Mouse (Mus musculus): Measurements from ENCODE around the gene Rngtt. TPM values are rescaled to one million over a fixed set of nuclear protein-coding genes. Genes with fewer than 3 reads are reported as not detected.

Gene Rngtt
- polyA plus RNA-seq, 1 experiment, result 16.0 TPM

- no peak overlapping the region for H3K4me3 ChIP-seq (replicated peaks; ENCODE audit: control insufficient read depth, low read depth, low read length)
- H3K4me1 ChIP-seq (ENCODE audit: control insufficient read depth, insufficient read depth, low read length), result no peaks in the 10 kb centered on the region
- no peak for TF ChIP-seq CTCF (IDR thresholded peaks at IDR 0.05; ENCODE audit: control insufficient read depth, insufficient read depth, low read length)
- no peak for TF ChIP-seq POLR2A (IDR thresholded peaks at IDR 0.05; ENCODE audit: borderline replicate concordance, control insufficient read depth, low read depth, low read length)
- no peak overlapping the region for H3K27ac ChIP-seq (ENCODE audit: control insufficient read depth, insufficient read depth, low read depth, low read length, poor library complexity)
Observed at GRCm38 (mm10) chr4:33497657-33498056, 187.5 kb downstream of the Rngtt start.

GRCm38 (mm10) chr4:33498160-33498874, 188.2 kb downstream of the Rngtt start:
- H3K4me3 ChIP-seq (replicated peaks; ENCODE audit: control insufficient read depth, low read depth, low read length), result no peak overlapping the region
- H3K4me1 ChIP-seq (ENCODE audit: control insufficient read depth, insufficient read depth, low read length), result no peaks in the 10 kb centered on the region
- no peak for TF ChIP-seq CTCF (IDR thresholded peaks at IDR 0.05; ENCODE audit: control insufficient read depth, insufficient read depth, low read length)
- H3K27ac ChIP-seq (ENCODE audit: control insufficient read depth, insufficient read depth, low read depth, low read length, poor library complexity), result no peak overlapping the region
- WGBS, result 83% methylated on average over 4 of the region's 4 CpGs

- H3K4me3 ChIP-seq (replicated peaks; ENCODE audit: control insufficient read depth, low read depth, low read length), result no peak overlapping the region
- H3K4me1 ChIP-seq (ENCODE audit: control insufficient read depth, insufficient read depth, low read length), result no peaks in the 10 kb centered on the region
- TF ChIP-seq CTCF (IDR thresholded peaks at IDR 0.05; ENCODE audit: control insufficient read depth, insufficient read depth, low read length), result no peak
- no peak for TF ChIP-seq POLR2A (IDR thresholded peaks at IDR 0.05; ENCODE audit: borderline replicate concordance, control insufficient read depth, low read depth, low read length)
- H3K27ac ChIP-seq (ENCODE audit: control insufficient read depth, insufficient read depth, low read depth, low read length, poor library complexity), result no peak overlapping the region
Observed at GRCm38 (mm10) chr4:33506638-33507037, 196.5 kb downstream of the Rngtt start.

- no peak overlapping the region for H3K4me3 ChIP-seq (replicated peaks; ENCODE audit: control insufficient read depth, low read depth, low read length)
- H3K4me1 ChIP-seq (ENCODE audit: control insufficient read depth, insufficient read depth, low read length), result no peaks in the 10 kb centered on the region; the same call in 1 of the 2 replicates
- 79% methylated on average over 10 of the region's 10 CpGs for WGBS
- TF ChIP-seq CTCF (IDR thresholded peaks at IDR 0.05; ENCODE audit: control insufficient read depth, insufficient read depth, low read length) (no peak), POLR2A (IDR thresholded peaks at IDR 0.05; ENCODE audit: borderline replicate concordance, control insufficient read depth, low read depth, low read length) (no peak)
- H3K27ac ChIP-seq (ENCODE audit: control insufficient read depth, insufficient read depth, low read depth, low read length, poor library complexity), result no peak overlapping the region
Observed at GRCm38 (mm10) chr4:33510544-33510943, 200.4 kb downstream of the Rngtt start.

GRCm38 (mm10) chr4:33513421-33513820, 203.3 kb downstream of the Rngtt start:
- WGBS, result under 1% methylated on average over 3 of the region's 3 CpGs
- no peak overlapping the region for H3K27ac ChIP-seq (ENCODE audit: control insufficient read depth, insufficient read depth, low read depth, low read length, poor library complexity)
- no peak for TF ChIP-seq CTCF (IDR thresholded peaks at IDR 0.05; ENCODE audit: control insufficient read depth, insufficient read depth, low read length)
- no peak for TF ChIP-seq POLR2A (IDR thresholded peaks at IDR 0.05; ENCODE audit: borderline replicate concordance, control insufficient read depth, low read depth, low read length)
- no peaks in the 10 kb centered on the region; the same call in 1 of the 2 replicates for H3K4me1 ChIP-seq (ENCODE audit: control insufficient read depth, insufficient read depth, low read length)
- no peak overlapping the region for H3K4me3 ChIP-seq (replicated peaks; ENCODE audit: control insufficient read depth, low read depth, low read length)

- 76% methylated on average over 10 of the region's 10 CpGs for WGBS
- no peak overlapping the region for H3K4me3 ChIP-seq (replicated peaks; ENCODE audit: control insufficient read depth, low read depth, low read length)
- no peaks in the 10 kb centered on the region; the same call in 1 of the 2 replicates for H3K4me1 ChIP-seq (ENCODE audit: control insufficient read depth, insufficient read depth, low read length)
- no peak for TF ChIP-seq CTCF (IDR thresholded peaks at IDR 0.05; ENCODE audit: control insufficient read depth, insufficient read depth, low read length)
- TF ChIP-seq POLR2A (IDR thresholded peaks at IDR 0.05; ENCODE audit: borderline replicate concordance, control insufficient read depth, low read depth, low read length), result no peak
- no peak overlapping the region for H3K27ac ChIP-seq (ENCODE audit: control insufficient read depth, insufficient read depth, low read depth, low read length, poor library complexity)
Observed at GRCm38 (mm10) chr4:33514108-33515000, 204.2 kb downstream of the Rngtt start.

- 89% methylated on average over 7 of the region's 7 CpGs for WGBS
- Histone ChIP-seq H3K4me1 (ENCODE audit: control insufficient read depth, insufficient read depth, low read length) (no peaks in the 10 kb centered on the region), H3K27ac (ENCODE audit: control insufficient read depth, insufficient read depth, low read depth, low read length, poor library complexity) (no peak overlapping the region), H3K4me3 (replicated peaks; ENCODE audit: control insufficient read depth, low read depth, low read length) (no peak overlapping the region)
- TF ChIP-seq POLR2A (IDR thresholded peaks at IDR 0.05; ENCODE audit: borderline replicate concordance, control insufficient read depth, low read depth, low read length), result no peak
- TF ChIP-seq CTCF (IDR thresholded peaks at IDR 0.05; ENCODE audit: control insufficient read depth, insufficient read depth, low read length), result no peak
Observed at GRCm38 (mm10) chr4:33520196-33520595, 210.1 kb downstream of the Rngtt start.

GRCm38 (mm10) chr4:33520938-33521337, 210.8 kb downstream of the Rngtt start:
- no peak overlapping the region for H3K27ac ChIP-seq (ENCODE audit: control insufficient read depth, insufficient read depth, low read depth, low read length, poor library complexity)
- no peaks in the 10 kb centered on the region for H3K4me1 ChIP-seq (ENCODE audit: control insufficient read depth, insufficient read depth, low read length)
- 85% methylated on average over 10 of the region's 10 CpGs for WGBS
- H3K4me3 ChIP-seq (replicated peaks; ENCODE audit: control insufficient read depth, low read depth, low read length), result no peak overlapping the region
- TF ChIP-seq POLR2A (IDR thresholded peaks at IDR 0.05; ENCODE audit: borderline replicate concordance, control insufficient read depth, low read depth, low read length), result no peak
- TF ChIP-seq CTCF (IDR thresholded peaks at IDR 0.05; ENCODE audit: control insufficient read depth, insufficient read depth, low read length), result no peak
